Mouse (Mus musculus): ENCODE measurements around the gene Hmgcs1. TPM values are rescaled to one million over a fixed set of nuclear protein-coding genes. Genes with fewer than 3 reads are reported as not detected.
A peak's percentile ranks its signal among the peaks of the same experiment; 100 is the strongest.

Gene Hmgcs1
- total and polyA plus RNA-seq, 2 experiments from 2014 or later: 230 to 376 TPM

- Histone ChIP-seq H3K27me3 (ENCODE audit: insufficient read depth, low read length) (no peaks in the 10 kb centered on the region), H3K4me2 (ENCODE audit: low read depth, low read length) (peak overlapping the region; percentile 94), H3K9me3 (ENCODE audit: low read length) (no peaks in the 10 kb centered on the region), H3K4me3 (ENCODE audit: low read length) (peak overlapping the region; percentile 71), H3K36me3 (ENCODE audit: insufficient read depth, low read length) (no peaks in the 10 kb centered on the region), H3K9ac (replicated peaks; ENCODE audit: low read length) (peak overlapping the region; percentile 83), H3K27ac (peak overlapping the region; percentile 93), H3K4me1 (ENCODE audit: insufficient read depth, low read length) (peaks cover 9% of the 10 kb centered on the region; the same call in 1 of the 2 replicates)
- WGBS: 2% methylated on average over 16 of the region's 16 CpGs
- ATAC-seq (peak; percentile 47), DNase-seq (ENCODE audit: low spot score) (peak; percentile 37)
- no peak for TF ChIP-seq CTCF (IDR thresholded peaks at IDR 0.05; ENCODE audit: low read depth)
These were observed 65.0 kb downstream of the Hmgcs1 start for GRCm38 (mm10) chr13:119755141-119755547.

GRCm38 (mm10) chr13:119755681-119756471, 65.7 kb downstream of the Hmgcs1 start, which contains the start of gene Nim1k:
Gene Nim1k (minus strand): TSS chr13:119755882.
- WGBS: under 1% methylated on average over 43 of the region's 43 CpGs
- no peaks in the 10 kb centered on the region for H3K9me3 ChIP-seq (ENCODE audit: low read length)

DNA sequence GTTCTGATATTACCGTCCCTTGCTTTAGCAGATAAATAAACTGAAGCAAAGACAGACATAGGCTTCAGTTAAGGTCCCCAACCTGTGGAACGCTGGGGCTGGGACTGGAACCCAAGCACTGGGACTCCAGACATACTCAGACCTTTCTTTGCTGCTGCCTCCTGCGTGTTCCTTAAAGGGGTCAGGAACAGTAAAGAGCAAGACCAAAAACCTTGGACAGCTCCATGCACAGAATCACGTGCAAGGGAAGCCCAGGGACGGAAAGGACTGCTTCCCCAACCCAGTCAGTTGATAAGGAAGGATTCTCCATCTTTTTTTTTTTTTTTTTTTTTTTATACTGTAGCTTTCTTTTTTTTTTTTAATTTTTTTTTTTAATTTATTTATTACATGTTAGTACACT, 66.7 kb downstream of the Hmgcs1 start:
- H3K9ac ChIP-seq (replicated peaks; ENCODE audit: low read length): no peak overlapping the region
- H3K27ac ChIP-seq: peak overlapping the region; percentile 93; the same call in 1 of the 2 replicates
- peaks cover 9% of the 10 kb centered on the region; the same call in 1 of the 2 replicates for H3K4me1 ChIP-seq (ENCODE audit: insufficient read depth, low read length)
- H3K27me3 ChIP-seq (ENCODE audit: insufficient read depth, low read length): no peaks in the 10 kb centered on the region
- ATAC-seq: no peak
- H3K4me2 ChIP-seq (ENCODE audit: low read depth, low read length): peak overlapping the region; percentile 94
- DNase-seq (ENCODE audit: low spot score): no peak
- no peaks in the 10 kb centered on the region for H3K9me3 ChIP-seq (ENCODE audit: low read length)
- H3K4me3 ChIP-seq (ENCODE audit: low read length): peak overlapping the region; percentile 71
- TF ChIP-seq CTCF (IDR thresholded peaks at IDR 0.05; ENCODE audit: low read depth): no peak
- 39% methylated on average over 5 of the region's 5 CpGs for WGBS
- H3K36me3 ChIP-seq (ENCODE audit: insufficient read depth, low read length): 0 out of 2 replicates have a peak, but pooled peaks cover 3% of the 10 kb centered on the region

More at GRCm38 (mm10) chr13:119755681-119756471, 65.7 kb downstream of the Hmgcs1 start, which contains the start of gene Nim1k:
- H3K9ac ChIP-seq (replicated peaks; ENCODE audit: low read length): peak within 1 kb of the TSS; percentile 83
- H3K4me2 ChIP-seq (ENCODE audit: low read depth, low read length): peak within 1 kb of the TSS; percentile 94
- ATAC-seq (peak; percentile 97), DNase-seq (ENCODE audit: low spot score) (peak; percentile 94)
- H3K27ac ChIP-seq: peak within 1 kb of the TSS; percentile 93
- H3K36me3 ChIP-seq (ENCODE audit: insufficient read depth, low read length): 0 out of 2 replicates have a peak, but pooled peaks cover 1% of the 10 kb centered on the region
- no peaks in the 10 kb centered on the region for H3K27me3 ChIP-seq (ENCODE audit: insufficient read depth, low read length)
- TF ChIP-seq CTCF (IDR thresholded peaks at IDR 0.05; ENCODE audit: low read depth): peak; percentile 5; the same call in 1 of the 2 replicates
- H3K4me3 ChIP-seq (ENCODE audit: low read length): peak within 1 kb of the TSS; percentile 71
- H3K4me1 ChIP-seq (ENCODE audit: insufficient read depth, low read length): peaks cover 9% of the 10 kb centered on the region; the same call in 1 of the 2 replicates

Other genes starting within 250 kb of the Hmgcs1 start
- gene 4833420G17Rik, start 227.6 kb upstream of the Hmgcs1 start, total RNA-seq (2014; rRNA removed): 51.1 and 64.5 TPM in 2 replicates
- 58.0 and 61.5 TPM in 2 replicates for gene 4833420G17Rik, start 227.6 kb upstream of the Hmgcs1 start, polyA plus RNA-seq (2015; fragmentation: Nextera tagmentation; extraction: Ambion mirVana)
- gene Tmem267, start 202.3 kb upstream of the Hmgcs1 start, total RNA-seq (2014; rRNA removed): 19.2 and 24.3 TPM in 2 replicates
- 2.2 and 5.3 TPM in 2 replicates for gene Tmem267, start 202.3 kb upstream of the Hmgcs1 start, polyA plus RNA-seq (2015; fragmentation: Nextera tagmentation; extraction: Ambion mirVana)
- gene 3110070M22Rik, start 202.0 kb upstream of the Hmgcs1 start, total RNA-seq (2014; rRNA removed): 7.7 and 13.4 TPM in 2 replicates
- gene 3110070M22Rik, start 202.0 kb upstream of the Hmgcs1 start, polyA plus RNA-seq (2015; fragmentation: Nextera tagmentation; extraction: Ambion mirVana): 1.4 and 2.6 TPM in 2 replicates
- gene Ccl28, start 66.6 kb upstream of the Hmgcs1 start, total RNA-seq (2014; rRNA removed): 2.2 and 2.4 TPM in 2 replicates
- gene Ccl28, start 66.6 kb upstream of the Hmgcs1 start, polyA plus RNA-seq (2015; fragmentation: Nextera tagmentation; extraction: Ambion mirVana): 0.33 and 0.57 TPM in 2 replicates
- gene Nim1k, start 65.5 kb downstream of the Hmgcs1 start, total RNA-seq (2014; rRNA removed): 9.8 and 10.3 TPM in 2 replicates
- gene Nim1k, start 65.5 kb downstream of the Hmgcs1 start, polyA plus RNA-seq (2015; fragmentation: Nextera tagmentation; extraction: Ambion mirVana): 7.4 and 8.0 TPM in 2 replicates
- gene Zfp131, start 100.5 kb downstream of the Hmgcs1 start, total RNA-seq (2014; rRNA removed): 21.1 and 27.7 TPM in 2 replicates
- gene Zfp131, start 100.5 kb downstream of the Hmgcs1 start, polyA plus RNA-seq (2015; fragmentation: Nextera tagmentation; extraction: Ambion mirVana): 26.3 and 29.6 TPM in 2 replicates
- 0.47 TPM in 1 of 2 replicates, not detected in the other for gene AF067063, start 139.8 kb downstream of the Hmgcs1 start, total RNA-seq (2014; rRNA removed)
- not detected in 2 replicates for gene AF067063, start 139.8 kb downstream of the Hmgcs1 start, polyA plus RNA-seq (2015; fragmentation: Nextera tagmentation; extraction: Ambion mirVana)
- not detected in 2 replicates for gene D13Ertd608e, start 145.6 kb downstream of the Hmgcs1 start, total RNA-seq (2014; rRNA removed)
- gene D13Ertd608e, start 145.6 kb downstream of the Hmgcs1 start, polyA plus RNA-seq (2015; fragmentation: Nextera tagmentation; extraction: Ambion mirVana): not detected in 2 replicates
- not detected in 2 replicates for gene Tcstv1, start 204.4 kb downstream of the Hmgcs1 start, total RNA-seq (2014; rRNA removed)
- not detected in 2 replicates for gene Tcstv1, start 204.4 kb downstream of the Hmgcs1 start, polyA plus RNA-seq (2015; fragmentation: Nextera tagmentation; extraction: Ambion mirVana)
- gene Gm21761, start 238.9 kb downstream of the Hmgcs1 start, total RNA-seq (2014; rRNA removed): not detected in 2 replicates
- not detected in 2 replicates for gene Gm21761, start 238.9 kb downstream of the Hmgcs1 start, polyA plus RNA-seq (2015; fragmentation: Nextera tagmentation; extraction: Ambion mirVana)

All from hindbrain, postnatal 0 days (tissue).